Mouse (Mus musculus) stomach, postnatal 0 days (tissue): Measurements from ENCODE around the gene Gna15.

ENCODE experiments used
- CTCF ChIP-seq: IDR thresholded peaks from 2 replicates; pipeline ENCODE4 v1.5.1; 2016; ENCODE audit warnings: antibody characterized with exemption, low read depth, mild to moderate bottlenecking, moderate library complexity
- EP300 ChIP-seq: optimal IDR thresholded peaks from 2 replicates; pipeline ENCODE3; 2016; ENCODE audit warnings: antibody characterized with exemption

- no peak for TF ChIP-seq CTCF
- TF ChIP-seq EP300, result no peak
Observed at GRCm38 (mm10) chr10:81542727-81543460, 18.9 kb upstream of the Gna15 start.
